Mouse (Mus musculus) adrenal gland, postnatal 25 days (tissue): ENCODE measurements around the gene Aff4. TPM values are rescaled to one million over a fixed set of nuclear protein-coding genes. Genes with fewer than 3 reads are reported as not detected.
A peak's percentile ranks its signal among the peaks of the same experiment; 100 is the strongest.

Source experiments
- DNase-seq: peaks from one replicate; pipeline ENCODE4 v3.0.0; 2021; ENCODE audit warnings: mixed read lengths
- microRNA-seq, 2 experiments: library from miRNA; unstranded; fragments of <30 nt; microRNA quantifications; one replicate each; pipeline ENCODE4 v1.2.0; 2021
- total RNA-seq: library from RNA; stranded (reverse); gene quantifications from 2 replicates; pipeline ENCODE4 v1.2.3, GENCODE M21; 2021

Gene Aff4
- total RNA-seq, 1 experiment from 2014 or later = 156 TPM

GRCm38 (mm10) chr11:53461727-53462126 is 111.1 kb downstream of the Aff4 start:
- DNase-seq = no peak

GRCm38 (mm10) chr11:53463551-53464424 is 113.2 kb downstream of the Aff4 start:
- DNase-seq = peak; percentile 35

GRCm38 (mm10) chr11:53466231-53466971 is 115.8 kb downstream of the Aff4 start:
- peak; percentile 83 for DNase-seq

GRCm38 (mm10) chr11:53469294-53469967 is 118.8 kb downstream of the Aff4 start:
- no peak for DNase-seq

- peak; percentile 91 for DNase-seq
Measured at GRCm38 (mm10) chr11:53469968-53470695, 119.5 kb downstream of the Aff4 start, which contains the start of gene Gm9837. Gene Gm9837 (minus strand): TSS chr11:53470479.

Small RNA genes within 50 kb of the gene (microRNA-seq; reads per million reads assigned to microRNA genes)
- 0 reads per million in 2 experiments for gene Mir6920

Other genes with a start within 250 kb of the Aff4 start
- 179 and 185 TPM in 2 replicates for gene Hspa4, start 50.4 kb upstream of the Aff4 start, total RNA-seq
- gene Zcchc10, start 26.2 kb upstream of the Aff4 start, total RNA-seq = 12.7 and 14.2 TPM in 2 replicates
- gene Leap2, start 72.3 kb downstream of the Aff4 start, total RNA-seq = not detected in 2 replicates
- 989 and 1,060 TPM in 2 replicates for gene Uqcrq, start 80.0 kb downstream of the Aff4 start, total RNA-seq
- 1.4 and 2.2 TPM in 2 replicates for gene Gdf9, start 80.2 kb downstream of the Aff4 start, total RNA-seq
- 0.30 TPM in 1 of 2 replicates, not detected in the other for gene Gm10447, start 106.3 kb downstream of the Aff4 start, total RNA-seq
- 3.4 and 4.6 TPM in 2 replicates for gene Shroom1, start 106.4 kb downstream of the Aff4 start, total RNA-seq
- gene Gm9837, start 119.6 kb downstream of the Aff4 start, total RNA-seq = not detected in 2 replicates
- gene Gm9945, start 129.3 kb downstream of the Aff4 start, total RNA-seq = not detected in 2 replicates
- 0.30 and 0.33 TPM in 2 replicates for gene Sowaha, start 129.4 kb downstream of the Aff4 start, total RNA-seq
- gene Sept8, start 168.4 kb downstream of the Aff4 start, total RNA-seq = 44.5 and 44.6 TPM in 2 replicates
- 27.0 and 31.9 TPM in 2 replicates for gene Kif3a, start 216.5 kb downstream of the Aff4 start, total RNA-seq